Mouse (Mus musculus) neural tube, embryonic 15.5 days (tissue): ENCODE measurements around the gene 1110004F10Rik. TPM values are rescaled to one million over a fixed set of nuclear protein-coding genes. Genes with fewer than 3 reads are reported as not detected.
"Not testable (repeated sequence)": the region's sequence is repeated elsewhere in the genome, so short reads cannot be mapped to it uniquely, and the experiment has no call there.

Source experiments
- ATAC-seq: fragments of 200-750 bp; cut with Nextera tagmentation; 2 replicates; pipeline ENCODE4 v1.8.0; 2017; ENCODE audit warnings: mild to moderate bottlenecking, moderate TSS enrichment, moderate library complexity; ENCODE audit not compliant: low FRiP score
- H3K27ac ChIP-seq: fragments of 300-500 bp; sonication (generic); replicated peaks from 2 replicates; pipeline ENCODE4 v1.5.1; 2015; ENCODE audit warnings: mild to moderate bottlenecking, inconsistent platforms
- H3K27me3 ChIP-seq: fragments of 300-500 bp; sonication (generic); replicated peaks from 2 replicates; pipeline ENCODE4 v1.6.1; 2015; ENCODE audit warnings: inconsistent platforms
- H3K36me3 ChIP-seq: fragments of 300-500 bp; sonication (generic); 2 replicates; pipeline ENCODE4 v1.6.1; 2015; ENCODE audit warnings: inconsistent platforms
- H3K4me1 ChIP-seq: fragments of 300-500 bp; sonication (generic); 2 replicates; pipeline ENCODE4 v1.6.1; 2015; ENCODE audit warnings: inconsistent platforms
- H3K4me2 ChIP-seq: fragments of 300-500 bp; sonication (generic); 2 replicates; pipeline ENCODE4 v1.6.1; 2015; ENCODE audit warnings: inconsistent platforms, mild to moderate bottlenecking, moderate library complexity
- H3K4me3 ChIP-seq: fragments of 300-500 bp; sonication (generic); replicated peaks from 2 replicates; pipeline ENCODE4 v1.5.1; 2015; ENCODE audit warnings: mild to moderate bottlenecking, inconsistent platforms
- H3K9ac ChIP-seq: fragments of 300-500 bp; sonication (generic); replicated peaks from 2 replicates; pipeline ENCODE4 v1.6.1; 2015; ENCODE audit warnings: mild to moderate bottlenecking, inconsistent platforms
- H3K9me3 ChIP-seq: fragments of 300-500 bp; sonication (generic); replicated peaks from 2 replicates; pipeline ENCODE4 v1.6.1; 2016; ENCODE audit warnings: inconsistent platforms
- WGBS: fragments of 180-500 bp; shearing (Covaris S2); methylation state at CpG from one replicate; pipeline ENCODE4 v1.1.7; 2015; ENCODE audit warnings: mixed read lengths; 5-methylcytosine and 5-hydroxymethylcytosine counted together
- polyA plus RNA-seq: library from polyadenylated mRNA; unstranded; fragments of >200 nt; fragmentation: Nextera tagmentation; extraction: Ambion mirVana; gene quantifications from 2 replicates; pipeline ENCODE4 v1.2.1, GENCODE M21; 2015

1110004F10Rik gene
- polyA plus RNA-seq, 1 experiment from 2014 or later: 295 TPM

DNA sequence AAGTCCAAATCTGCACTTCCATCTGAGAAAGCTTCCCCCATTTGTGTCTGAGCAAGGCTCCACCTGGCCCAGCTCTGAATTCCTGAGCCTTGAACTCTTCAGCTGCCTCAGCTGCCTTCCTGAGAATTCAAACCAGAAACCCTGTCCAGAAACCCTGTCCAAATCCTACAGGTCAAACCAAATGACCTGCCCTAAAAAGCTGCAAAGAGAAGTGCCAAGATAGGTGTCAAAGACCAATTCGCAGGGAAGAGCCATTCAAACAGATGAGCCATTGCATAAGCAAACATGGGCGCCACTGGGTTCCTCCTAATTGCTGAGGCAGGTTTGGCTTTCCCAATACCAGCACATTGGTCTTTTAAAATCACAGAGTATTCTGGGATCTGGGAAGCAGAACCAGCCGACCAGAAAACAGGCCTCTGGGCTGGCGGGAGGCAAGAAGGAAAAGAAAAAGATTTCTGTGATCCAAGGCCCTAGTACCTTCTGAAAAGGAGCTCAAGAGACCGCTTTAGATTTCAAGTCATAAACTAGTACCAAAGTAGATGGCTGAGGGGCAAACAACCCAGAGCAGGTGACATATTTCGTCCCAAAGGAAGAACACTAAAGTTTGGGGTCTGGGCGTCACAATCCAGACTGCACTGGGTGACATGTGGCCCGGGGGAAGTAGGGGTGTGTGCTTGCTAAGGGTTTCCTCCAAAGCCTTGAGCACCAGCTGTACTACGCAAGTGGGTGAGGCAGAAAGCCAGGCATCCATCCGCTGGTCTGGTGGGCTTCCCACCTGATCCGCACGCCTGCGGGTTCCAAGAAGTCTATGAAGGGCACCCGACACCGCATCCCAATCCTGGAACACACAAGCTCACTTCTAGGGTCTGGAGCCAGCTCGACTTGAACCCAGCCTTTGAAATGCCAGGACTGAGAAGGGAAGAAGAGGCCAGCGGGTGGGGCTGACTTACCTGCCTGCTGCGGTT lies 2.3 kb upstream of the 1110004F10Rik start:
- WGBS: 31% methylated on average over 18 of the region's 18 CpGs
- H3K4me2 ChIP-seq: peak overlapping the region; percentile 99
- peak overlapping the region; percentile 9; the same call in 1 of the 2 replicates for H3K4me3 ChIP-seq
- H3K36me3 ChIP-seq: no peaks in the 10 kb centered on the region
- H3K27me3 ChIP-seq: peaks cover 59% of the 10 kb centered on the region
- H3K4me1 ChIP-seq: peaks cover 51% of the 10 kb centered on the region
- H3K27ac ChIP-seq: no peak overlapping the region
- no peak for ATAC-seq
- no peak overlapping the region for H3K9ac ChIP-seq
- no peaks in the 10 kb centered on the region for H3K9me3 ChIP-seq

DNA sequence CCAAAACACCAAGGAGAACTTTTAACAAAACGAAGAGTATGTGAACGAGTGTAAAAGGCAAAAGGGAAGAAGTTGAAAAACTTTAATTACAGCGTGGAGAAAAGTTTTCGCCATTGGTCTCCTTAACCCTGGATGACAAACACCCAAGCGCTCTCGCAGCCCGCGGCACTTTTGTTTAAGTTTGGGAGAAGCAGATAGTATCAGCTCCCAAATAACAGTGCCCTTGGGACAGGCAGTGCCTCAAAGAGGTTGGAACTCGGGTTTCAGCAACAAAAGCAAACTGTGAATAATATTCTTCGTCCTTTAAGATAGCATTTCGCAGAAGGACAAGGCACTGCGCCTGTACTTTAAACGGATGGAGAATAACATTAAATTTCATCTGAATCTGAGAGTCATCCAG lies 1.2 kb upstream of the 1110004F10Rik start:
- ATAC-seq: no peak
- 2% methylated on average over 13 of the region's 13 CpGs for WGBS
- no peaks in the 10 kb centered on the region for H3K36me3 ChIP-seq
- H3K27ac ChIP-seq: no peak overlapping the region
- H3K9me3 ChIP-seq: no peaks in the 10 kb centered on the region
- H3K27me3 ChIP-seq: peaks cover 59% of the 10 kb centered on the region
- no peak overlapping the region for H3K9ac ChIP-seq
- peaks cover 44% of the 10 kb centered on the region for H3K4me1 ChIP-seq
- H3K4me2 ChIP-seq: peak overlapping the region; percentile 99
- peak overlapping the region; percentile 52 for H3K4me3 ChIP-seq

DNA sequence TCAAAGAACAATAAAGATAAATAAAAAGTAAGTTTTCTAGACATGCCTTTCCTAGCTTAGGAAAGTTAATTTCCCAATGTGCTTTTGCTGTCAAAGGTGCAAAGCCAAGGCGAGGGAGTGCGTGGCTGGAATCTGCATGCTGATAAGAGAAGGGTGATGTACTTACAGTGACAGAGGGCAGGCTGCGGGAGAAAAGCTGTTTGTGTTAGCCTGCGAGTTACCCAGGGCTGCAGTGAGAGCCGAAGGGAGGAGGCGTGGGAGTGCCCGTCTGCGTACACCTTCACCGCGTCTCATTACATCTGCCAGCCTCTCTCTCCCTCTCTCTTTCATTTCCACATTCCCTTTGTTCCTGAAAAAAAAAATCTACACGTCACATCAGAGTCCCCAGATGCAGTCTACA lies 686 bp upstream of the 1110004F10Rik start, which contains the start of gene Sox6:
Gene Sox6, minus strand, starts transcription at position 286 of the 400 bp plus-strand sequence.
- H3K4me2 ChIP-seq: peak within 1 kb of the TSS; percentile 99
- no peak for ATAC-seq
- no peaks in the 10 kb centered on the region for H3K36me3 ChIP-seq
- 2% methylated on average over 11 of the region's 11 CpGs for whole genome bisulfite sequencing
- H3K4me1 ChIP-seq: peaks cover 40% of the 10 kb centered on the region
- H3K27me3 ChIP-seq: peaks cover 59% of the 10 kb centered on the region
- peak within 1 kb of the TSS; percentile 51 for H3K9ac ChIP-seq
- H3K4me3 ChIP-seq: peak within 1 kb of the TSS; percentile 52
- peak within 1 kb of the TSS; percentile 71 for H3K27ac ChIP-seq
- H3K9me3 ChIP-seq: no peaks in the 10 kb centered on the region

DNA sequence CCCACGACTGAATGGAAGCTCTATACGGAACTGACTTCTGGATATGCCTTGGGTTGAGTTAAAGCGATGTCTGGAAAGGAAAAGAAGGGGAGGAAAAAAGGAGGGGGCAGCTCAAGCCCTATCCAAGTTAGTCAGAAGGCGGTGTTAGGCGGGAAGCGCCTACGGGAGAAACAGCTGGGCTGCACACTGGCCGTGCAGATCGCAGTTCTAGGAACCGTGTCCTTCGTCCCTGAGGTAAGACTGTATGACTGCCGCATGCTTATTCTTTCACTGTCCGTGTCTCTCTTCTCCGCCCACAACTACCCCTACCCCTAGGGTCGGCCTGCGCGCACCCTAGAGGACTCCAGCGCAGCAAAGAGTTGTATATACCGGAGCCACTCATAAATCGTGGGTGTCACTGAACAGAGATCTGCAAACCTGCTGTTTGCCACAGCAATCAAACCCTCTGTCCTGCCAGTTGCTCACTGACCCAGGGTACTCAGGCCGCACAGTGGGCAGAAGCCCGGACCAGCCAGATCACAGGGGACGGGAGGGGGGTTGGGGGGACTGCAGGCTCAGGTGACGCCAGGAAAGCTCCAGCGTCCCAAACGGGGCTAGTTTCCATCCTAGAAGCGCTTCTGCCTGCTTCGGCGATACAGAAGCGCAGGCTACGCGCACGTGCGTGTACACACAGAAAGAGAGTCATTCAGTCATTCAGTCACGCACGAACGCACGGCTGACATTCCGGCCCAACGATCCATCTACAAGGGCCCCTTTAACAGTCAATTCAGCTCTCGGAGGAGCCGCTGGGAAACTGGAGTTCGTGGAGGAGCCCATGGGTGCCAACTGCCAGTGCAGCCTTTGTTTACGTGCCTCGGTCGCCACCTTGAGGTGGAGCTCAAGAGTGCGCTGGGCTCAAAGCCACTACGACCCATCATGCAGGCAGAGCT lies 605 bp downstream of the 1110004F10Rik start:
- Histone ChIP-seq H3K27me3 (peaks cover 52% of the 10 kb centered on the region), H3K9me3 (no peaks in the 10 kb centered on the region), H3K27ac (peak overlapping the region; percentile 71), H3K4me2 (peak overlapping the region; percentile 99), H3K4me1 (peaks cover 27% of the 10 kb centered on the region), H3K4me3 (peak overlapping the region; percentile 52), H3K36me3 (no peaks in the 10 kb centered on the region), H3K9ac (peak overlapping the region; percentile 51)
- WGBS: under 1% methylated on average over 48 of the region's 48 CpGs
- ATAC-seq: peak; percentile 91

DNA sequence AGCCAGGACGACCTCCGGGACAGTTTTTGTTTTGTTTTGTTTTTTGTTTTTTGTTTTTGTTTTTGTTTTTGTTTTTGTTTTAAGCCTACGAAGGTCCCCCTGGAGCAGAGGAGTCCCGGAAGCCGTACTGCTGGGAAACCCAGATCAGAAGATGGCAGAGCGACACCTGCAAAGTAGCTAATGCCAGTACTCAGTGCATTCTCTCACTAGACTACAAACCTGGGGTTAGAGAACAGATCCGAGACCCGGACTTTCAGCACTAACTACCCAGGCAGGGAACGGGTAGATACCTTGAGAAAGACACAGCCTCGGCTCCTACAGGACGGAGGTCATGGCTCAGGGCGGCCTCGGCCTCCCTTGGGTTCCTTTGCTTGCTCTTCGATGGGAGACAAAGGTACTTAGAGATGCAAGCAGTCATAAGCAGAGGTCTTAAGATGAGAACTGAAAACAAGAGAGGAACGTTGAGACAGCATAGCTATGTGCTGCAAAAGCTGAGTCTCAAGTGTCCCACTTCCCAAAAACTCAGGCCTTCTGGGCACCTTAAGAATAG lies 1.3 kb downstream of the 1110004F10Rik start:
- H3K27ac ChIP-seq: no peak overlapping the region
- 0 out of 2 replicates have a peak overlapping the region, but pooled peaks have one; percentile 4 for H3K9ac ChIP-seq
- peak overlapping the region; percentile 52 for H3K4me3 ChIP-seq
- WGBS: 14% methylated on average over 15 of the region's 15 CpGs
- no peaks in the 10 kb centered on the region for H3K9me3 ChIP-seq
- no peaks in the 10 kb centered on the region for H3K36me3 ChIP-seq
- peaks cover 26% of the 10 kb centered on the region for H3K4me1 ChIP-seq
- peak overlapping the region; percentile 99 for H3K4me2 ChIP-seq
- H3K27me3 ChIP-seq: peaks cover 45% of the 10 kb centered on the region
- no peak for ATAC-seq

DNA sequence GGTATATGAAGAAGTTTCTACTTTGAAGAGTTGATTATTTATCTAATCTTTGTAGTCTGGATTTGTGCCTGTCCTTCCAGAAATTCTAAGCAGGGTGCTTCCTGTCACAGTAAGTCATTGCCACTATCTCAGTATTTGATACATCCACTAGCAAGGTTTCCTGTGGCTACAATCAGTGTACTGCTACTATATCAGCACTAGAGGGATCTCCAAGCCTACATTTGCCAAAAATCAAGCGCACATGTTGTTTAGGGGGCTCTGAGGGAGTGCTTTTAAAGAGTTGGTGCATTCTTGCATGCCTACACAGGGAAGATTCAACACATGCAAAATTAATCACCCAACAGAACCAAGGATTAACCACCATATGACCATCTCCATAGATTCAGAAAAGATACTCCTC lies 21.5 kb downstream of the 1110004F10Rik start:
- Histone ChIP-seq H3K9me3 (no peaks in the 10 kb centered on the region), H3K36me3 (no peaks in the 10 kb centered on the region), H3K9ac (no peak overlapping the region), H3K27me3 (no peaks in the 10 kb centered on the region), H3K4me2 (no peak overlapping the region), H3K27ac (no peak overlapping the region), H3K4me3 (no peak overlapping the region), H3K4me1 (no peaks in the 10 kb centered on the region)
- no peak for ATAC-seq
- 53% methylated on average over 1 of the region's 1 CpGs for WGBS

DNA sequence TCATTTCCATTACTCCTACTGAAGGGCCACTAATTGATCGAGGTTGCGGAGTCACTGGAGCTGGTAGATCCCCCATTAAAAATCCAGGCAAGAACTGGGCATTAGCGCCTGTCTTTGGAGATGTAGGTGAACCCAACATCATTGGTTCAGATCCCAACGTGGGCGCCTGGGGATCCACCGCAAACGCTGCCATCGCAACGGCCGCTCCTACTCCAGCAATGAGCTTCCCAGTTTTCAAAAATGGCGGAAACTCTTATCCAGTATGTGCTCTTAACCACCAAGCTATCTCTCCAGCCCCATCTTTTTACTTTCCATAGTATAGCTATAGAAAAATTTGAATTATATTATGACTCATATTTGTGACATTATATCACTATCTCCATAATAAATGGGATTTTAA lies 45.2 kb downstream of the 1110004F10Rik start, which contains the start of gene Gm4353:
Gene Gm4353, minus strand, starts transcription at position 270 of the 400 bp plus-strand sequence.
- not testable (repeated sequence) for H3K4me1 ChIP-seq, ATAC-seq, H3K4me3 ChIP-seq, H3K27me3 ChIP-seq, H3K9me3 ChIP-seq, H3K9ac ChIP-seq, H3K4me2 ChIP-seq, H3K27ac ChIP-seq, H3K36me3 ChIP-seq
- WGBS: 97% methylated on average over 11 of the region's 11 CpGs

DNA sequence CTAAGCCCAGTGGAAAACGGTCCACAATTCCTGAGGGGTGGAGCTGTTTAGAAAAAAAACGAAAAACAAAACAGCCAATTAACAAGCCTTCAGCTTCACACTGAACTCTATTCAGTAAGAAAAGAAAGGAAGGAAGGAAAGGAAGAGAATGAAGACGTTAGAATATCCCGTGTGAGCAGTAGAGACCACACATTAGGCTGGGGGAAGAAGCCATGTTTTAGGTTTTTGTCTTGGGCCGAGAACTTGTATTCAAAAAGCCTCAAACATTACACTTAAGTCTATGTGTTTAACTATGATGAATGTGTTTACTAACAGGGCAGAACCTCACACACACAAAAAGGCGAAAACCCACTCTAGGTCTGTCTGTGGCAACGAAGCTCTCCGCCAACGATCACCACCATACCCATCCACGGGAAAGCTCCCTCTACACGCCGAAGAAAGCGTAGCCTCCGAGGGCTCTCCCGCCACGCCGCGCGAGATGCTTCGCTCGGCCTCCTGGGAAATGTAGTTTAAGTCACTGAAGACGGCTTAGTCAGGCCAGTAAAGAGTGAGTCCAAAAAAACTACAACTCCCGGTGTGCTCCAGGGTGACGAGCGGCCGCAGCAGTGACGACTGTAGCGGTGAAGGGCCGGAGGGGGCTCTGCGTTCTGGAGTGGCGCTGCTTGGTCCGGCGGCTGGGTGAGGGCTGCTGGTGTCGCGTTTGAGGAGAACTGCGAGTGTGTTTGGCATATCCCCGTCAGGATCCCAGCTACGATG lies 53.7 kb downstream of the 1110004F10Rik start:
- peak; percentile 100 for ATAC-seq

DNA sequence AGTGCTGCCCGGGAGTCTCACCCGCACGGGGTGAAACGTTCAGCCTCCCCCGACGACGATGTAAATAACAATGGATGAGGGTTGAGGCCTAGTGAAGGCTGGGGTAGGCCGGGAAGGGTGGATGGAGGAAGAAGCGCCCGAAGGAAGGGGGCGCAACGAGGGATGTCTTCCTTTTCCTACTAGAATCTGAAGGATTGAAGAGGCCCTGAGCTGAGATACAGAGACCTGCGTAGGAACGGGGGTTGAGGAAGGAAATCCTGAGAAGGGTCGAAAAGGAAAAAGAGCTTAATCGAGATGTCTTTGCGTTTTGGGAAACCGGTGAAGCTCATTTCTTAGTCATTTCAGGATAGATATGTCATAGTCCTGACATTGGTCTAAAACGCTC lies 54.3 kb downstream of the 1110004F10Rik start:
- Histone ChIP-seq H3K4me3 (peak overlapping the region; percentile 64), H3K36me3 (no peaks in the 10 kb centered on the region), H3K9ac (peak overlapping the region; percentile 69), H3K27ac (peak overlapping the region; percentile 97), H3K4me1 (peaks cover 25% of the 10 kb centered on the region), H3K27me3 (no peaks in the 10 kb centered on the region), H3K4me2 (peak overlapping the region; percentile 68), H3K9me3 (no peaks in the 10 kb centered on the region)
- under 1% methylated on average over 19 of the region's 19 CpGs for WGBS
- ATAC-seq: peak; percentile 87

More for the DNA sequence above, 53.7 kb downstream of the 1110004F10Rik start:
- H3K4me3 ChIP-seq: peak overlapping the region; percentile 64
- H3K36me3 ChIP-seq: no peaks in the 10 kb centered on the region
- H3K9me3 ChIP-seq: no peaks in the 10 kb centered on the region
- peak overlapping the region; percentile 69 for H3K9ac ChIP-seq
- peak overlapping the region; percentile 68 for H3K4me2 ChIP-seq
- peak overlapping the region; percentile 97 for H3K27ac ChIP-seq
- WGBS: under 1% methylated on average over 38 of the region's 38 CpGs
- no peaks in the 10 kb centered on the region for H3K27me3 ChIP-seq
- H3K4me1 ChIP-seq: peaks cover 25% of the 10 kb centered on the region

DNA sequence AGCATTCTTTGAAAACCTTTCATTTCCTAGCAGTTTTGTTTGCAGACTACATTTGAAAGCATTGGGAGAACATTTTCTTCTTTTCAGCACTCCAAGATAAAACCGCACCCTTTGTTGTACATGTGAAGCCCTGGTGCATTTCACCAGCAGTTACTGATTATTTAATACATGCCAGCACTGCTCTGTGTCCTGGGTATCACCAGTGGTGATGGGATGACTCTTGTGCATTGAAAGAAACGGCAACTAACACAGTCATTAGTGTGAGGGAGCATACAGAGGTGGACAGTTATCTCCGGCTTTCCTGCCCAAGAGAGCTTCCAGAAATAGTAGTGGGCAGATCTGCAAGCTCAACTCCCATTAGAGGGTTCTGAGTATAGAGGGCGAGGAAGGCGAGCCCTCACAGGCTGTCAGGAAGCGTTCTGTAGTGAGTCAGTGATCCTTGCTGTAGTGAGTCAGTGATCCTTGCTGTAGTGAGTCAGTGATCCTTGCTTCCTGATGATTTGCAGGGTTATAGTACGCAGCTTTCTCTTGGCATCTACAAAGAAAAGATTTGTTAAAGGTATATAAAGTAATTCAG lies 60.8 kb downstream of the 1110004F10Rik start:
- peaks cover 31% of the 10 kb centered on the region for H3K36me3 ChIP-seq
- H3K27me3 ChIP-seq: no peaks in the 10 kb centered on the region
- 85% methylated on average over 7 of the region's 7 CpGs for WGBS
- H3K4me2 ChIP-seq: no peak overlapping the region
- no peaks in the 10 kb centered on the region for H3K9me3 ChIP-seq
- peaks cover 23% of the 10 kb centered on the region for H3K4me1 ChIP-seq
- ATAC-seq: no peak
- H3K4me3 ChIP-seq: no peak overlapping the region
- no peak overlapping the region for H3K9ac ChIP-seq
- no peak overlapping the region for H3K27ac ChIP-seq
